Comparison of ENCODE assay signal across 8 mouse cellular contexts in the genomic region with DNA sequence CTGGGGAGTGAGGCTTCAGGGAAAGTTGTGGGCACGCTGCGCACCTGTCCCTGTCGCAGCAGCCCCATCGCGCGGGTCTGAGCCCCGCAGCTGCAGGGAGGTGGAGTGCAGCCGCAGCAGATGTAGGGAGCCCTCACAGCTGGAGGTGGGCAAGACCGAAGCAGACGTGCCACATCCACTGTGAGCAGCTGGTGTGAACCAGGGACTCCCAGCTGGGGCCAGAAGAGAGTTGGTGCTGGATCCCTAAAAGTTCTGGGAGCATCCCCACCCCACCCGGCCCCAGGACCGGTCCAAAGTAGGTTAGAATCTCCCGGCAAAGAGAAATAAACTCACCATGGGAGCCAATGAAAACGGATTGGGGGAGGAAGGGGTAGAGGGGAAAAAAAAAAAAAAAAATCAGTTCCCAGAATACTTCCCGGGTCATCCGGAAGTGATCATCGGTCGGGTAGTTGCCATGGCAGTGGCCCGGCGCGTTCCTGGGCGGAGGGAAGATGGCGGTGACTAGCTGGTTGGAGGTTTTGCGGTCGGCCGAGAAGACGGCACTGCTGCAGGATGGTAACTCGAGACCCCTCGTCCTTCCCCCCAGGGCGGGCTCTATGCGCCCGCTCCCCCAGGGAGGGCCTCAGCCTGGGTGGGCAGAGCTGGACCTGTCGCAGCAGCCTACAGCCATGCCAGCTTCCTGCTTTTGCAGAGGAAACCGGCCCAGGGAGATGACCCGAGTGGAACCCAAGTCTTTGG. TPM values are rescaled to one million over a fixed set of nuclear protein-coding genes. Genes with fewer than 3 reads are reported as not detected.
DNase-seq lines count a peak whose midpoint lies in the region; ATAC-seq lines count a peak whose summit lies in the region.

Gene Poll, minus strand, starts transcription at position 379 of the 738 bp plus-strand sequence.
Gene Gm17018, plus strand, starts transcription at position 463 of the 738 bp plus-strand sequence.

- intact Hi-C loops in left cerebral cortex, postnatal 14 days (cut with DNase I), result no loop called here

- peak; percentile 87 to 95 for DNase-seq in adrenal gland, adult (ENCODE audit: inconsistent age in 2 of 2, low spot score in 1 of 2)
- DNase-seq in embryo, embryonic 10 days (ENCODE audit: low spot score), result peak; percentile 91
- DNase-seq in gastrocnemius, postnatal 10 days, result peak; percentile 83
- DNase-seq in left cerebral cortex, postnatal 14 days (ENCODE audit: low spot score in 2 of 2), result peak; percentile 80 to 84
- DNase-seq in right cerebral cortex, postnatal 25 days, result peak; percentile 85
- peak; percentile 82 to 86 for DNase-seq in urinary bladder, postnatal 36 days (ENCODE audit: low spot score in 2 of 2)

- peak; percentile 95 for ATAC-seq in inflammation-experienced regulatory T-cells, adult 6 months
- ATAC-seq in megakaryocyte-erythroid progenitor cell, adult 5-6 weeks (replicated peaks; ENCODE audit: low FRiP score, low TSS enrichment, poor library complexity, severe bottlenecking), result peak; percentile 86

RNA-seq across cellular contexts. Expression of gene Poll, which starts in this region (rescaled TPM):
- 10 to 100 TPM in 1 of 2 experiments, 1 to 10 TPM in 1; 8.5 to 10.4 TPM for total RNA-seq in gastrocnemius, postnatal 10 days (2021)
- 10 to 100 TPM; 24.9 to 27.6 (median 25.5) TPM for polyA plus RNA-seq in inflammation-experienced regulatory T-cells, adult 6 months (2017; shearing (Covaris generic))
- total RNA-seq in left cerebral cortex, postnatal 14 days (2021), result 1 to 10 TPM; 7.6 to 7.7 TPM
- total RNA-seq in megakaryocyte-erythroid progenitor cell, adult 5-6 weeks (2014; fragmentation: Nextera tagmentation), result 8.6 and 10.2 TPM in 2 replicates
- 5.4 and 10.3 TPM in 2 replicates for total RNA-seq in megakaryocyte-erythroid progenitor cell, adult 5-6 weeks (2017)

RNA-seq across cellular contexts. Expression of gene Gm17018, which starts in this region (rescaled TPM):
- total RNA-seq in gastrocnemius, postnatal 10 days (2021), result 10 to 100 TPM; 12.4 to 13.8 TPM
- 10 to 100 TPM; 58.9 to 75.9 (median 69.8) TPM for polyA plus RNA-seq in inflammation-experienced regulatory T-cells, adult 6 months (2017; shearing (Covaris generic))
- total RNA-seq in left cerebral cortex, postnatal 14 days (2021), result 10 to 100 TPM; 58.3 to 72.0 TPM
- 22.0 and 30.6 TPM in 2 replicates for total RNA-seq in megakaryocyte-erythroid progenitor cell, adult 5-6 weeks (2014; fragmentation: Nextera tagmentation)
- 17.5 and 23.1 TPM in 2 replicates for total RNA-seq in megakaryocyte-erythroid progenitor cell, adult 5-6 weeks (2017)

Comparison
In these comparisons a context has a peak if more than half of its experiments do, and no peak if none do; other contexts are left out.
1. Peak in every context shown above with its lines: DNase-seq and ATAC-seq.